Mouse (Mus musculus) megakaryocyte, adult 5-6 weeks (primary cell): ENCODE measurements around the gene Muc4. TPM values are rescaled to one million over a fixed set of nuclear protein-coding genes. Genes with fewer than 3 reads are reported as not detected.

Source experiments
- ATAC-seq: 2 replicates; pipeline ENCODE4 v1.8.0; 2016; ENCODE audit warnings: mild to moderate bottlenecking, inconsistent platforms; ENCODE audit not compliant: poor library complexity, severe bottlenecking
- total RNA-seq, 2 experiments: library from RNA; stranded (forward) in 1 of 2; stranded (reverse) in 1 of 2; fragments of 153-499, 151-499 nt in 1 of 2; fragments of 221-1000, 200-1000 nt in 1 of 2; gene quantifications; 2 replicates each; pipeline versions ENCODE4 v1.2.3 to v1.2.4; 2015 to 2017

Muc4 gene
- total RNA-seq, 2 experiments from 2014 or later = not detected

GRCm38 (mm10) chr16:32803252-32803853 is 67.7 kb downstream of the Muc4 start:
- peak; percentile 73 for ATAC-seq

- no peak for ATAC-seq
Observed at GRCm38 (mm10) chr16:32803901-32804300, 68.2 kb downstream of the Muc4 start.

- no peak for ATAC-seq
Observed at GRCm38 (mm10) chr16:32805151-32805550, 69.5 kb downstream of the Muc4 start.

- peak; percentile 39; the same call in 1 of the 2 replicates for ATAC-seq
Observed at GRCm38 (mm10) chr16:32807408-32808185, 71.9 kb downstream of the Muc4 start.

GRCm38 (mm10) chr16:32810321-32810720 is 74.6 kb downstream of the Muc4 start, which contains the start of gene Smbd1:
Smbd1 (minus strand) TSS chr16:32810477.
- ATAC-seq = no peak

- peak; percentile 79 for ATAC-seq
Observed at GRCm38 (mm10) chr16:32812888-32813361, 77.2 kb downstream of the Muc4 start.

GRCm38 (mm10) chr16:32813362-32813761 is 77.7 kb downstream of the Muc4 start:
- peak; percentile 10; the same call in 1 of the 2 replicates for ATAC-seq

- ATAC-seq = no peak
Observed at GRCm38 (mm10) chr16:32813771-32814170, 78.1 kb downstream of the Muc4 start.

GRCm38 (mm10) chr16:32814539-32814938 is 78.9 kb downstream of the Muc4 start:
- peak; percentile 28 for ATAC-seq

GRCm38 (mm10) chr16:32815160-32815605 is 79.5 kb downstream of the Muc4 start:
- no peak for ATAC-seq

GRCm38 (mm10) chr16:32818036-32818435 is 82.3 kb downstream of the Muc4 start:
- ATAC-seq = no peak

- no peak for ATAC-seq
Observed at GRCm38 (mm10) chr16:32818441-32818840, 82.8 kb downstream of the Muc4 start.

GRCm38 (mm10) chr16:32821772-32822449 is 86.2 kb downstream of the Muc4 start:
- ATAC-seq = no peak

- no peak for ATAC-seq
Observed at GRCm38 (mm10) chr16:32822450-32822827, 86.8 kb downstream of the Muc4 start.

GRCm38 (mm10) chr16:32822881-32823280 is 87.2 kb downstream of the Muc4 start:
- no peak for ATAC-seq

GRCm38 (mm10) chr16:32823487-32823886 is 87.8 kb downstream of the Muc4 start:
- no peak for ATAC-seq

GRCm38 (mm10) chr16:32824061-32824460 is 88.4 kb downstream of the Muc4 start:
- ATAC-seq = no peak

GRCm38 (mm10) chr16:32825380-32825779 is 89.7 kb downstream of the Muc4 start:
- no peak for ATAC-seq

- ATAC-seq = no peak
Observed at GRCm38 (mm10) chr16:32826521-32826920, 90.8 kb downstream of the Muc4 start.

GRCm38 (mm10) chr16:32829104-32829503 is 93.4 kb downstream of the Muc4 start:
- ATAC-seq = no peak

GRCm38 (mm10) chr16:32831501-32831900 is 95.8 kb downstream of the Muc4 start:
- ATAC-seq = no peak
